Mouse (Mus musculus): ENCODE measurements at regions not wholly inside any gene's neighbourhood (a gene's known extent, or its start where the extent isn't known, plus 50 kb on each side); places are given as distances from the start of the nearest gene placed in this dataset.

GRCm38 (mm10) chr14:120102010-120102748 lies 59.9 kb upstream of the Oxgr1 start:
- Histone ChIP-seq H3K36me3 (replicated peaks) (no peaks in the 10 kb centered on the region), H3K4me3 (replicated peaks) (no peak overlapping the region), H3K27me3 (no peaks in the 10 kb centered on the region), H3K4me2 (no peak overlapping the region), H3K27ac (replicated peaks) (no peak overlapping the region), H3K9me3 (replicated peaks) (peaks cover 4% of the 10 kb centered on the region; the same call in 1 of the 2 replicates), H3K9ac (no peak overlapping the region), H3K4me1 (replicated peaks) (no peaks in the 10 kb centered on the region)
- 69% methylated on average over 7 of the region's 7 CpGs for WGBS (ENCODE audit: insufficient replicate concordance)
- ATAC-seq (ENCODE audit: insufficient read depth) = no peak

GRCm38 (mm10) chr14:120102749-120103142 lies 60.5 kb upstream of the Oxgr1 start:
- ATAC-seq (ENCODE audit: insufficient read depth) = no peak
- H3K27me3 ChIP-seq = no peaks in the 10 kb centered on the region

GRCm38 (mm10) chr14:120109846-120110245 lies 67.6 kb upstream of the Oxgr1 start:
- no peaks in the 10 kb centered on the region for H3K36me3 ChIP-seq (replicated peaks)
- no peak overlapping the region for H3K4me2 ChIP-seq
- no peak overlapping the region for H3K27ac ChIP-seq (replicated peaks)

More at GRCm38 (mm10) chr14:120102749-120103142, 60.5 kb upstream of the Oxgr1 start:
- no peak overlapping the region for H3K9ac ChIP-seq
- H3K9me3 ChIP-seq (replicated peaks) = peaks cover 4% of the 10 kb centered on the region; the same call in 1 of the 2 replicates
- H3K4me3 ChIP-seq (replicated peaks) = no peak overlapping the region
- H3K4me2 ChIP-seq = no peak overlapping the region
- no peaks in the 10 kb centered on the region for H3K36me3 ChIP-seq (replicated peaks)
- no peak overlapping the region for H3K27ac ChIP-seq (replicated peaks)
- H3K4me1 ChIP-seq (replicated peaks) = no peaks in the 10 kb centered on the region
- 32% methylated on average over 1 of the region's 1 CpGs for WGBS (ENCODE audit: insufficient replicate concordance)

DNA sequence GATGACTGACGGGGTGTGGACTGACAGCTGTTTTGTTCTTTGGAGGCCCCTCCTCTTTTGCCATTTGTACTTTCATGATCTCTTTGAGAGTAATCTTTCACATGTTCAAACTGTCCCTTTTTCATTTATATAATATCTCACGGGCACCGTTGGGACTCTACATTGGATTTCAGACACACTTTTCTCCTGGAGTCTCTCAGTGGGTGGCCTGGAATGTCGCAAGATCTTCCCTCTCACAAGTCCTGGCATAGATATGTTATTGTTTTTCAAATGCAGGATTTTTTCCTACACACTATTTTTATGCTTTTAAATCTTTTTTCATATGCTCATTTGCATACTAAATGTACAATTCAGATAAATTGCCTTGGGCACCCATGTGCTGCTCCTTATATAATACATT lies 71.1 kb upstream of the Oxgr1 start:
- H3K9me3 ChIP-seq (replicated peaks) = no peaks in the 10 kb centered on the region
- H3K27ac ChIP-seq (replicated peaks) = no peak overlapping the region
- no peaks in the 10 kb centered on the region for H3K27me3 ChIP-seq
- no peaks in the 10 kb centered on the region for H3K36me3 ChIP-seq (replicated peaks)
- no peaks in the 10 kb centered on the region for H3K4me1 ChIP-seq (replicated peaks)
- no peak overlapping the region for H3K4me3 ChIP-seq (replicated peaks)
- no peak for ATAC-seq (ENCODE audit: insufficient read depth)
- H3K4me2 ChIP-seq = no peak overlapping the region
- H3K9ac ChIP-seq = no peak overlapping the region
- WGBS (ENCODE audit: insufficient replicate concordance) = 76% methylated on average over 4 of the region's 4 CpGs

More at GRCm38 (mm10) chr14:120109846-120110245, 67.6 kb upstream of the Oxgr1 start:
- Histone ChIP-seq H3K4me1 (replicated peaks) (no peaks in the 10 kb centered on the region), H3K9ac (no peak overlapping the region), H3K4me3 (replicated peaks) (no peak overlapping the region), H3K9me3 (replicated peaks) (no peaks in the 10 kb centered on the region), H3K27me3 (no peaks in the 10 kb centered on the region)
- ATAC-seq (ENCODE audit: insufficient read depth) = no peak
- WGBS (ENCODE audit: insufficient replicate concordance) = 67% methylated on average over 1 of the region's 1 CpGs

GRCm38 (mm10) chr14:120118582-120118981 lies 76.3 kb upstream of the Oxgr1 start:
- Histone ChIP-seq H3K4me3 (replicated peaks) (no peak overlapping the region), H3K4me2 (no peak overlapping the region), H3K27ac (replicated peaks) (no peak overlapping the region), H3K9ac (no peak overlapping the region), H3K36me3 (replicated peaks) (no peaks in the 10 kb centered on the region), H3K9me3 (replicated peaks) (no peaks in the 10 kb centered on the region), H3K4me1 (replicated peaks) (no peaks in the 10 kb centered on the region), H3K27me3 (no peaks in the 10 kb centered on the region)
- ATAC-seq (ENCODE audit: insufficient read depth) = no peak
- 64% methylated on average over 7 of the region's 7 CpGs for WGBS (ENCODE audit: insufficient replicate concordance)

GRCm38 (mm10) chr14:120119094-120119501 lies 76.9 kb upstream of the Oxgr1 start:
- Histone ChIP-seq H3K36me3 (replicated peaks) (no peaks in the 10 kb centered on the region), H3K9ac (no peak overlapping the region), H3K27me3 (no peaks in the 10 kb centered on the region), H3K4me1 (replicated peaks) (no peaks in the 10 kb centered on the region), H3K4me2 (no peak overlapping the region), H3K27ac (replicated peaks) (no peak overlapping the region), H3K4me3 (replicated peaks) (no peak overlapping the region), H3K9me3 (replicated peaks) (no peaks in the 10 kb centered on the region)
- ATAC-seq (ENCODE audit: insufficient read depth) = no peak
- 79% methylated on average over 5 of the region's 5 CpGs for WGBS (ENCODE audit: insufficient replicate concordance)

DNA sequence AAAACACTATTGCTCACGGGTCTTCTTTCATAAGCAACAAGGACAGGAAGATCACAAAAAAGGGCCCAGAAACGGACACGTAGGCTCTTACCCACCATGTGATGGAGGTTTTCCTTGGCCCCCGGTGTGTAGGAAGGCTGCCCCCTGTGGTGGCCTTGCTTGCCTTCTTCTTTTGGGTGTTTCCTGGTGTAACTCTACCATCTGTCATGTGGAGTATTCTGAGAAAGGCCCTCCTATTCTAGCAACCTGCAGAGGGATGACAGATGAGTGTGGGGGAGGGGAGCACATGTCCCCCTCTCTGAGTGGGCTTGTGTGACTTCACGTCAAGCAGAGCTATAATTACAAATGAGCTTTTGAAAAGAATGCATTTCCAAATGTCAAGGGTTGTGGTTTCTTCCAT lies 77.3 kb upstream of the Oxgr1 start:
- Histone ChIP-seq H3K4me1 (replicated peaks) (no peaks in the 10 kb centered on the region), H3K27ac (replicated peaks) (no peak overlapping the region)
- WGBS (ENCODE audit: insufficient replicate concordance) = 57% methylated on average over 5 of the region's 5 CpGs

GRCm38 (mm10) chr14:120120261-120120660 lies 78.0 kb upstream of the Oxgr1 start:
- H3K4me3 ChIP-seq (replicated peaks) = no peak overlapping the region
- 80% methylated on average over 5 of the region's 5 CpGs for WGBS (ENCODE audit: insufficient replicate concordance)
- no peak overlapping the region for H3K27ac ChIP-seq (replicated peaks)
- no peaks in the 10 kb centered on the region for H3K4me1 ChIP-seq (replicated peaks)
- H3K36me3 ChIP-seq (replicated peaks) = no peaks in the 10 kb centered on the region
- no peaks in the 10 kb centered on the region for H3K9me3 ChIP-seq (replicated peaks)
- no peak overlapping the region for H3K4me2 ChIP-seq
- no peaks in the 10 kb centered on the region for H3K27me3 ChIP-seq
- no peak overlapping the region for H3K9ac ChIP-seq
- no peak for ATAC-seq (ENCODE audit: insufficient read depth)

More for the DNA sequence above, 77.3 kb upstream of the Oxgr1 start:
- H3K4me2 ChIP-seq = no peak overlapping the region
- no peak for ATAC-seq (ENCODE audit: insufficient read depth)
- H3K27me3 ChIP-seq = no peaks in the 10 kb centered on the region
- no peaks in the 10 kb centered on the region for H3K9me3 ChIP-seq (replicated peaks)
- no peaks in the 10 kb centered on the region for H3K36me3 ChIP-seq (replicated peaks)
- no peak overlapping the region for H3K4me3 ChIP-seq (replicated peaks)
- H3K9ac ChIP-seq = no peak overlapping the region

DNA sequence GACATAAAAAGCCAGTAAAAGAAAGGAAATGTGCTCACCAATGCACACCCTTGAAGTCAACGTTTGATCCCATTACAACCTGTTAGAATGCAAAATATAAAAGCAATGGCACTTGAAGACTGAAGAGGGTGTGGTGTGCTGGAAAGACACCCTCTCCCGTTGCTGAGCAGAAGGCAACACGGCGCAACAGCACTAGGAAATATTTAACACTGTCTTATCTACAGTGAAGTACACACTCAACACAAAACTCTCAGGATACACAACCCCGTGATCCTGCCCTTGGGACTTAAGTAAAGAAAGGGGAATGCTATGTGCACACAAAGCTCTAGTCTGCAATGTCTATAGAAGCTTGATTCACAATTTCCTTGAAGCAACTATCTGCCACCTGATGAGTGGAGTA lies 83.1 kb upstream of the Oxgr1 start:
- no peak overlapping the region for H3K27ac ChIP-seq (replicated peaks)
- no peaks in the 10 kb centered on the region for H3K4me1 ChIP-seq (replicated peaks)
- whole genome bisulfite sequencing (ENCODE audit: insufficient replicate concordance) = 73% methylated on average over 5 of the region's 5 CpGs
- no peak overlapping the region for H3K4me2 ChIP-seq
- no peaks in the 10 kb centered on the region for H3K36me3 ChIP-seq (replicated peaks)
- no peaks in the 10 kb centered on the region for H3K27me3 ChIP-seq
- H3K4me3 ChIP-seq (replicated peaks) = no peak overlapping the region
- ATAC-seq (ENCODE audit: insufficient read depth) = no peak
- H3K9ac ChIP-seq = no peak overlapping the region
- H3K9me3 ChIP-seq (replicated peaks) = no peaks in the 10 kb centered on the region

DNA sequence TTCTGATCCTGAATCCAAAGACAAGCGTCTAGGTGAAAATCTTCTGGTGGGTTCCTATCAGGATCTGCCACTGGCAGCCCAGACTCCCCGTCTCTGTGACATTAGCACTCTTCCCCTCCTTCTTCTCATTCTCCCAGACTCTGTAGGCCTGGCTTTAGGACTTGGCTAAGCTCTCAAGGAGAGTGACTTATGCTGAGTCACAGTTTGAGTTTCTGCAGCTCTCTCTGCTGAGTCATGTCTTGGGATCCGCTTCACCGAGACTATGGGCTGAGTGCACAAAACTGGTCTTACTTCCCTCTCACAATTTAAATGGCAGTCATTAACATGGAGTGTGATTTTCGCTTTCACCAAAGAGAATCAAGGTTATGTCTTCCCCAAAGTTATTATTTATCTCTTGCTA lies 85.2 kb upstream of the Oxgr1 start:
- H3K27ac ChIP-seq (replicated peaks) = no peak overlapping the region
- no peaks in the 10 kb centered on the region for H3K9me3 ChIP-seq (replicated peaks)
- no peaks in the 10 kb centered on the region for H3K27me3 ChIP-seq
- no peaks in the 10 kb centered on the region for H3K4me1 ChIP-seq (replicated peaks)
- ATAC-seq (ENCODE audit: insufficient read depth) = no peak
- H3K4me2 ChIP-seq = no peak overlapping the region
- no peak overlapping the region for H3K4me3 ChIP-seq (replicated peaks)
- H3K36me3 ChIP-seq (replicated peaks) = no peaks in the 10 kb centered on the region
- no peak overlapping the region for H3K9ac ChIP-seq
- 47% methylated on average over 5 of the region's 5 CpGs for WGBS (ENCODE audit: insufficient replicate concordance)

DNA sequence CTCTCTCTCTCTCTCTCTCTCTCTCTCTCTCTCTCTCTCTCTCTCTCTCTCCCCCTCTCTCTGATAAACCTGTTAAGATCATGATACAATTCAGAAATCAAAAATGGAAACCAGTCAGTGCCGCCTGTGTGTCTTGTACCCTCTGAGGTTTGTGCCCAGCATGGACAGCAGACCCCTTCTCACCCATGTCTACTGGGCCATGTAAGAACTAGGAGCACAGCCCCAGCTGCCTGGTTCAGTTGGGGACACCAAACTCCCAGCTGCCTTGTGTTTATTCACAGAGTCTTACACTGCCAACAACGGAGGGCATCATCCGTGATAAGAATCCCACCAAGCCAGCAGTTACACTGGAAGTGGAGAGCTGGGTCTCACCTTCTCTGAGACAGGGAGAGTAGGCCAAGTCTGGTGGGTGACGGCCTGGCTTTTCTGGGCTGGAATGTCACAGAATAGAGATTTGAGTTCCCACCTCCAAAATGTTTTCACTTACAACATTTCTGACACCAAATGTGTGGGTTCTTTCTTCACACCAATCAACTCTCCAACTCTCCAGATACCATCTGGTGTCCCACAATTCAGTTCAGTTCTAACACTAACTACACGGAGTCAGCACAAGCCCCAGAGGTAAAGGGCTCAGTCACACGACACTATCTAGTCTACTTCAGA lies 92.2 kb upstream of the Oxgr1 start:
- Histone ChIP-seq H3K9ac (no peak overlapping the region), H3K36me3 (replicated peaks) (no peaks in the 10 kb centered on the region), H3K4me2 (no peak overlapping the region), H3K4me3 (replicated peaks) (no peak overlapping the region), H3K4me1 (replicated peaks) (0 out of 2 replicates have a peak, but pooled peaks cover 4% of the 10 kb centered on the region), H3K27ac (replicated peaks) (no peak overlapping the region), H3K27me3 (no peaks in the 10 kb centered on the region), H3K9me3 (replicated peaks) (no peaks in the 10 kb centered on the region)
- no peak for ATAC-seq (ENCODE audit: insufficient read depth)
- 58% methylated on average over 6 of the region's 6 CpGs for WGBS (ENCODE audit: insufficient replicate concordance)
